Mouse (Mus musculus): ENCODE data around the gene Cwc22.

DNA sequence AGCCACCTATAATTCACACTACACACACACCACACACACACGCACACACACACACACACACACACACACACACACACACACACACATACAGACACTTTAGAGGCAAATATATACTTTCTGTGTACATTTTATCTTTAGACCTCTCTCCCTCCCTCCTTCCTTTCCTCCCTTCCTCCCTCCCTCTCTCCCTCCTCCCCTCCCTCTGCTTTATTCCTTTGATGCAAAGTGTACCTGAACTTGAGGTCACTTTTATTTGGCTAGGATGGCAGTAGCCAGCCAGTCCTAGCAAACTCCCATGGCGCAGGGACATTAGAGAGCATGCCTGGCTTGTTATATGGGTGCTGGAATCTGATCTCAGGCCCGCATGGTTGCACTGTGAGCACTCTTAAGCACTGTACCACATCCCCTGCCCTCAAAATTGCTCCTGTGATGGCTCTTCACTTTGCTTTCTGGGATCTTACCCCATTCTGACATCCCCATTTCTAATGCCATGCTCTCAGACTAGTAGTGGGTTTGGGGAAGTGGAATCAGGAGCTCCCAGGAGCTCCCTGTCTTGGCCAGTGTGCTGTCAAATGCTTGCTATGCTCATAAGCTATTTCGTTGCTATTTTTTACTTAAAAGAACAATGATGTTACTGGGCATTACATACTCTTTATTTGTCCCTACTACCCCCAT is 47.7 kb upstream of the Cwc22 start:
- TF ChIP-seq POLR2A (IDR thresholded peaks at IDR 0.05; ENCODE audit: insufficient read depth, low read depth, low read length) (no peak), CTCF (IDR thresholded peaks at IDR 0.05) (no peak)

Data from heart, adult 2 months (tissue).